Comparison of ENCODE assay signal across 9 mouse cellular contexts in the genomic region with DNA sequence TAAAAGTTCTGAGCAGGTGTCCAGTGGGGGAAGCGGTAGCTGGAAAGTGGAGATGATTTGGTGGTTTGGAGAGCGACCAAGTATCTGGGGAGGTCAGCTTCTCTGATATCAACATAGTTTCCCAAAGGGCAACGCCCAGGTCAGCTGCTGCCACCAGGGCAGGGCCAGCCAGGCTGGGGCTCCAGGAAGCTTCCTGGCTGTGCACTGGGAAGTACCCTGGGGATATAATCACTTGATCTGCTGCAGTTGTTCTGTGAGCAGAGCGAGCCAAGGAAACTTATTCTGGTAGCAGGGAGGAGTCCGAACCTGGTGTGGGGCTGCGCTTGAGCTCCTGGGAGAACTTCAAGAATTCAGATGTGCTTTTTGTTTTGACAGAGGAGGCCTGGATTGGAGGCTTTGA.
DNase-seq lines count a peak whose midpoint lies in the region; ATAC-seq lines count a peak whose summit lies in the region.
"Had no signal": no experiment of that assay in that cellular context is flagged by ENCODE, and none has a peak within 500 bp of the region (broad histone marks: within the 10 kb centered on the region; RNA-seq: fewer than 3 reads in every experiment).

No protein-coding gene starts in this region.

- ATAC-seq in megakaryocyte progenitor cell, adult 5-6 weeks (replicated peaks; ENCODE audit: poor library complexity) = no peak

- peak; percentile 42 for DNase-seq in adrenal gland, postnatal 14 days
- no peak for DNase-seq in adrenal gland, adult 8-10 months
- DNase-seq in gastrocnemius, postnatal 14 days = peak; percentile 78
- DNase-seq in heart, postnatal 4 days = peak; percentile 55
- peak; percentile 13 for DNase-seq in ovary, postnatal 14 days (ENCODE audit: low spot score)
- no peak for DNase-seq in right cerebral cortex, postnatal 25 days
- no peak for DNase-seq in thymus, postnatal 0 days (ENCODE audit: low spot score)
- DNase-seq: layer of hippocampus, postnatal 36 days had no signal

- intact Hi-C loops in gastrocnemius, postnatal 14 days (cut with DNase I; ENCODE audit: low total_unique reads) = no loop called here

Comparison
In these comparisons a context has a peak if more than half of its experiments do, and no peak if none do; other contexts are left out.
1. DNase-seq: peak in adrenal gland, postnatal 14 days (single experiment), gastrocnemius, postnatal 14 days (single experiment), heart, postnatal 4 days (single experiment) and ovary, postnatal 14 days (single experiment); none in adrenal gland, adult 8-10 months (single experiment), right cerebral cortex, postnatal 25 days (single experiment) and thymus, postnatal 0 days (single experiment).